In genomic region chr5:86926426-86926825, GRCm38 (mm10) we compare ENCODE assay signal across 41 mouse cellular contexts. TPM values are rescaled to one million over a fixed set of nuclear protein-coding genes. Genes with fewer than 3 reads are reported as not detected.
"Had no signal": no experiment of that assay in that cellular context is flagged by ENCODE, and none has a peak within 500 bp of the region (broad histone marks: within the 10 kb centered on the region; RNA-seq: fewer than 3 reads in every experiment).

Gene Ugt2b1 (minus strand): TSS chr5:86926530.

- DNase-seq: gastrocnemius, adult 2 months; gastrocnemius, postnatal 10 days; gastrocnemius, postnatal 25 days; heart, adult 18-20 months; heart, postnatal 14 days; heart, postnatal 36 days; kidney, adult 11 months; kidney, adult 2 months; kidney, adult 9 months; kidney, postnatal 14 days; kidney, postnatal 36 days; layer of hippocampus, adult 9-11 months; layer of hippocampus, postnatal 36 days; left cerebral cortex, postnatal 4 days; lung, adult 18-20 months had no signal

- H3K27me3 ChIP-seq: heart, embryonic 13.5 days; heart, embryonic 15.5 days; hindbrain, embryonic 13.5 days; hindbrain, embryonic 15.5 days; kidney, embryonic 15.5 days; limb, embryonic 13.5 days; limb, embryonic 15.5 days had no signal

- H3K9ac ChIP-seq: heart, embryonic 13.5 days; heart, embryonic 15.5 days; hindbrain, embryonic 13.5 days; hindbrain, embryonic 15.5 days; kidney, embryonic 15.5 days; limb, embryonic 13.5 days; limb, embryonic 15.5 days had no signal

- H3K4me1 ChIP-seq: heart, embryonic 13.5 days; heart, embryonic 15.5 days; hindbrain, embryonic 13.5 days; hindbrain, embryonic 15.5 days; kidney, embryonic 15.5 days; limb, embryonic 13.5 days; limb, embryonic 15.5 days had no signal

- H3K9me3 ChIP-seq: heart, embryonic 13.5 days; heart, embryonic 15.5 days; hindbrain, embryonic 13.5 days; hindbrain, embryonic 15.5 days; kidney, embryonic 15.5 days; limb, embryonic 13.5 days; limb, embryonic 15.5 days had no signal

- H3K4me2 ChIP-seq: heart, embryonic 11.5 days; heart, embryonic 13.5 days; heart, embryonic 15.5 days; hindbrain, embryonic 13.5 days; hindbrain, embryonic 15.5 days; kidney, embryonic 15.5 days; limb, embryonic 13.5 days; limb, embryonic 15.5 days had no signal

- H3K27ac ChIP-seq: gastrocnemius, adult 2 months; heart, embryonic 13.5 days; heart, embryonic 15.5 days; hindbrain, embryonic 13.5 days; hindbrain, embryonic 15.5 days; hindbrain, postnatal 0 days; kidney, embryonic 15.5 days; kidney, postnatal 0 days; limb, embryonic 13.5 days; limb, embryonic 15.5 days had no signal

- H3K36me3 ChIP-seq: heart, embryonic 13.5 days; heart, embryonic 15.5 days; hindbrain, embryonic 13.5 days; hindbrain, embryonic 15.5 days; kidney, embryonic 15.5 days; limb, embryonic 13.5 days; limb, embryonic 15.5 days had no signal

- ATAC-seq: hindbrain, postnatal 0 days had no signal

- H3K4me3 ChIP-seq: gastrocnemius, adult 2 months; heart, embryonic 13.5 days; heart, embryonic 15.5 days; hindbrain, embryonic 13.5 days; hindbrain, embryonic 15.5 days; kidney, embryonic 15.5 days; limb, embryonic 13.5 days; limb, embryonic 15.5 days had no signal

RNA-seq across cellular contexts. Expression of gene Ugt2b1, which starts in this region (rescaled TPM):
- total RNA-seq: gastrocnemius, adult 2 months; gastrocnemius, postnatal 10 days; gastrocnemius, postnatal 25 days; granulocyte monocyte progenitor cell, adult 5-6 weeks; heart, adult 18-20 months; heart, adult 8-10 months; heart, postnatal 14 days; heart, postnatal 36 days; hematopoietic stem cell, adult 5-6 weeks; hindbrain, postnatal 0 days; layer of hippocampus, adult 18-20 months; layer of hippocampus, adult 8-10 months; layer of hippocampus, postnatal 14 days; layer of hippocampus, postnatal 36 days; left cerebral cortex, adult 18-20 months; left cerebral cortex, adult 8-10 months; left cerebral cortex, postnatal 10 days; left cerebral cortex, postnatal 25 days; left cerebral cortex, postnatal 4 days had no signal
- polyA plus RNA-seq: frontal cortex, adult 2 months; heart, embryonic 11.5 days; heart, embryonic 13.5 days; heart, embryonic 15.5 days; heart, postnatal 0 days; hindbrain, embryonic 11.5 days; hindbrain, embryonic 13.5 days; hindbrain, embryonic 15.5 days; hindbrain, postnatal 0 days; intestine, embryonic 14.5 days; kidney, adult 2 months; kidney, embryonic 15.5 days; kidney, postnatal 0 days; large intestine, adult 2 months; limb, embryonic 11.5 days; limb, embryonic 13.5 days; limb, embryonic 15.5 days had no signal
